Mouse (Mus musculus) adrenal gland, postnatal 10 days (tissue): ENCODE data around the gene Gm43064. TPM values are rescaled to one million over a fixed set of nuclear protein-coding genes. Genes with fewer than 3 reads are reported as not detected.
A peak's percentile ranks its signal among the peaks of the same experiment; 100 is the strongest.
"Not testable (repeated sequence)": the region's sequence is repeated elsewhere in the genome, so short reads cannot be mapped to it uniquely, and the experiment has no call there.

Source experiments
- DNase-seq: peaks from one replicate; pipeline ENCODE4 v3.0.0; 2021; ENCODE audit warnings: mixed read lengths
- total RNA-seq, 2 experiments: library from RNA; stranded (reverse); gene quantifications; 2 replicates each; pipeline ENCODE4 v1.2.3; 2021

Gene Gm43064
- total RNA-seq, 2 experiments from 2014 or later: 0.58 TPM; not detected in 1

DNA sequence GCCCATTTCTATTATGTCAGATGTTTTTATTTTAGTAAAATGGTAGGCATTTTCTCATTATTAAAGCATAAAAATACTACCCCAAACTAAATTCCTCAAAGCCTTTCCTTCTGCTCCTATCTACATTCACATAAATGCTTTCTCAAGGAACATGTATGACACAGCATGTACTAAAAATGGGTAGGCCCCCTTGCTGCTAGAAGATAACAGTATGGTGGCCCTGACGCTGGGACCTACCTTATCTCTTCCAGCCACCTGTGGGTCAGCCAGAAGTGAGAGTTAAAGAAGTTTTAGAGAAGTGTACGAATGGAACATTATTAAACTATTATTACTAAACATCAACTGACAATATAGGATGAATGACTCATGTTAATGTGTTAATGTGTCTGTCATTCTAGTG lies 9.9 kb upstream of the Gm43064 start:
- no peak for DNase-seq

DNA sequence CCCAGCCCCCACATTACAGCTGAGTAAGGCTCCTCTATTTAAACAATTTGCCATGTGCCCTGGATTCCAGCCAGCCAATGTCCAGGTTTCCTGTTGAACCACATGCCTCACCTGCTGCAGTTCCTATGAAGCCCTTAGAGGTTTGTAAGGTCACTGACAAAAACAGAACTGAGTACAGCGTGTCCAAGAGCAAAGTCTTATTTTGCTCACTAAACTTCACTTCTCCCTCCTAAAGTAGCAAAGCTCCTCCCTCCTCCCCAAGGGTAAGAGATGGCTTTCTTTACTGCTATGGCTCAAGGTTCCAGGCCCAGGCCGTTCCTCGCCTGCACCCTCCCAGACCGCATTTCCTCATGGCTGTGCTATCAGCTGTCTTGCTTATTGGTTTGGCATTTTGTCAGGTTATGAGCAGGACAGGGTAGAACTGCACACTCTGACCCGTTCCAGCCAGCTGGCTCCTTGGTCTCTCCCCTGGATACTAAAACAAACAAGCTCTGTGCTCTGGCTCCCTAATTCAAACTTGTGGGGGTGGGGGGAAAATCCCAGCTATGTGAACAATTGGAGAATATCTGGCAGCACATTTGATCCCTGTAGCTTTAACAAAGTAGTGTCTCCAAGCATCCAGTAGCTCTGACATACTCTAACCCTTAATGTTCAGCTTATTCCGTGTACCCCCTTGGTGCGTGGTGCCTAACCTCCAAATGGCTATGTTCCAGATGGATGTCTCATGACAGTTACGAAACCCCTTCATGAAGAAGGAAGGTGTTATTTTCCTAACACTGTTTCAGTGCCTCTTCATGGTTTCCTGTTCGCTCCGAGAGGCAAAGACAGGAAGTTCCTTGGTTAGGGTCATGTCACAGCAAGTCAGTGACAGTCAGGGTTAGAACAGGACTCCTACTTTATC lies 7.5 kb upstream of the Gm43064 start:
- DNase-seq: peak; percentile 79

GRCm38 (mm10) chr3:103802861-103803260 lies 6.5 kb upstream of the Gm43064 start:
- peak; percentile 21 for DNase-seq

GRCm38 (mm10) chr3:103805671-103806070 lies 3.7 kb upstream of the Gm43064 start:
- DNase-seq: no peak

- DNase-seq: no peak
Measured at GRCm38 (mm10) chr3:103809799-103810150, 402 bp downstream of the Gm43064 start.

- no peak for DNase-seq
Measured at GRCm38 (mm10) chr3:103810967-103811366, 1.6 kb downstream of the Gm43064 start.

DNA sequence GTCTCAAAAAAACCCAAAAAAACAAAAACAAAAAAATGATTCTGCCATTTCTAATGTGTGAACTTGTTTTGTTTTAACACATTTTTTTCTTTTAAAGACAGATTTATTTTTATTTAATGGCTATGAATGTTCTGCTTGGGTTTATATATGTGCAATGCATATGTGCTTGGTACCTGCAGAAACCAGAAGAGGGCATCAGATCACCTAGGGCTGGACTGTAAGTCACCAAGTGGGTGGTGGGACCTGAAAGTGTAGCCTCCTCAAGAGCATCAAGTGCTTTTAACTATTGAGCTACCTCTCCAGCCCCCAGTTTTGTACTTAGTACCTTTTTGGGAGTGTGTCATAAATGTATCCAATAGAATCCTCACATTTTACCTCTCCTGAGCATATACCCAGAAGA lies 18.2 kb downstream of the Gm43064 start:
- no peak for DNase-seq

DNA sequence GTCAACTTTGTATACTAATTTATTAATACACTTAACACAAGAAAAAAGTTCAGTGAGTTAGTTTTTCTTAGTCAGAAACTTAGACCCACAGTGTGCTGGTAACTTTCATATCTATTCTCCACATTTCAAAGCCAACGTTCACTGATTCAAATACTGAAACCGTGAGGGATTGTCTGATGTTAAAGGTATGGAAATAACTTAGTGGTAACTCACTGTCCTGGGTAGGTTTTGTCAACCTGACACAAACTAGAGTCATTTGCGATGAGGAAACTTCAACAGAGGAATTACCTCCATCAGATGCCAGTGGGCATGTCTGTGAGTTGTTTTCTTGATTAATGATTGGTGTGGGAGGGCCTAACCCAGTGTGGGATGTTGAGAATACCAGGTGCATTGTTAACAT lies 19.7 kb downstream of the Gm43064 start:
- no peak for DNase-seq

GRCm38 (mm10) chr3:103830681-103831080 lies 21.3 kb downstream of the Gm43064 start:
- not testable (repeated sequence) for DNase-seq

- no peak for DNase-seq
Measured at GRCm38 (mm10) chr3:103831146-103831545, 21.8 kb downstream of the Gm43064 start.

GRCm38 (mm10) chr3:103832426-103832825 lies 23.1 kb downstream of the Gm43064 start, which contains the start of gene Bcl2l15:
TSS of gene Bcl2l15 (plus strand) at chr3:103832601.
- DNase-seq: no peak

- DNase-seq: no peak
Measured at GRCm38 (mm10) chr3:103834001-103834400, 24.6 kb downstream of the Gm43064 start.

DNA sequence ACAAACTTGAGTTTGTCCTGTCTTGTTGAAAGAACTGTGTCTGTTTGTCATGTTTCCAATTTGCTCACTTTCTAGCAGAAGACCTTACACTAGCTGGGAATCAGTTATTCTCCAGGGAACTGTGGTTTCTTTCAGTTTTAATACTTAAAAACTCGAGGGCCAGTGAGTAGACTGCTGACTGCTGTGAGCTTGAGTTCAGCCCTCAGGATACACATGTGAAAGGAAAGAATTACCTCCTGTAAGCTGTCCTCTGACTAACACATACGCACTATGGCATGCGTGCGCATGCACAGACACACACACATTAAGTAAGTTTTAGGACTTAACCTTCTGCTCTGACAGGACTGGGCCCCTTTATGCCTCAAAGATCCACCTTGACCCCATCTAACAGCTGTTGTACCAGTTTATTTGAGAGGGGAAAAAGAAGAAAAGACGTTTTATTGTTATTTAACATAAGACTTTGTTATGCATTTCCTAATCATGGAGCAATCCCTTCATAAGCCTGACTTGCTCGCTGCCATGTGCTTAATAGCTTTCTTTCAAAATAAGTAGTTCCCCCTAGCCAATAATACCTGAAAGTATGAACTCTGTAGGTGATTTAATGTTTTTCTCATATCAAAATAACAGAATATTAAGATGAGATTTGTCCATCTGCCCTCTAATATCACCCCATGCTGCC lies 26.0 kb downstream of the Gm43064 start:
- DNase-seq: no peak

- no peak for DNase-seq
Measured at GRCm38 (mm10) chr3:103835951-103836310, 26.6 kb downstream of the Gm43064 start.

GRCm38 (mm10) chr3:103836453-103836852 lies 27.1 kb downstream of the Gm43064 start:
- no peak for DNase-seq

DNA sequence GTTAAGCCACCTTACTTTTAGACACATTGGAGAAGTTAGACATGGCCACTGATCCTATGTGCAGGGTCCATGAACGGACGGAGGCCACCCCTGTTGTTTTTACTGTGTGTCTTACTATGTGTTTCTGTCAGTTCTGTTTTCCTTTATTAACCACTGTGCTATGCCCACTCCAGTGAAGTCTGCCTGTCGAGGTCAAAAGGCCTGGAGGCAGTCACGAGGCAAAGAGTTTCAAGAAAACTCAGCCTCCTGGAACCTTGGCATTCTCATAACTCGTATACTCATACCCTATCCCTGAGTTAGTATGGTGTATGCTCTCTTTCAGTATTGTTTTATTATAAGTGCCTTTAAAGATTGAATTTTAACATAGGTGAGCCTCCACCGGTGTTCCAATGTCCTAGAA lies 30.3 kb downstream of the Gm43064 start:
- DNase-seq: no peak

- not testable (repeated sequence) for DNase-seq
Measured at GRCm38 (mm10) chr3:103840195-103840594, 30.8 kb downstream of the Gm43064 start.

DNA sequence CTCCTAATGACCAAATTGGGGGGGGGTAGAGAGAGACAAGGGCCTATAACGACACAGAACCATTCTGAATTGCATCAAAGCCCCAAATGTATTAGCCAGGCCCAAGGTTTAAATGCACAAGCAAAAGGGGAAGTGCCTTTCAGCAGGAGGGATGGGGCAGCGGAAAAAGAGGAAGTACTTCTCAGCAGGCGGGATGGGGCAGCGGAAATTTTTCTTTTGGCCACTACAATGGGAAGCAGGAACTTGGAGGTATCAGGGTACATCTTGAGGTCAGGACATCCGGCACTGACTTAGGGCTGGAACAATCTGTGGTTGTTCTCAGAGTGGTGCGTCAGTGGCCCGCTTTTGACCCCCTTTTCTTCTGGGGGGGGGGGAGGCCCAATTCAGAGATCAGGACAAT lies 31.6 kb downstream of the Gm43064 start:
- DNase-seq: not testable (repeated sequence)

DNA sequence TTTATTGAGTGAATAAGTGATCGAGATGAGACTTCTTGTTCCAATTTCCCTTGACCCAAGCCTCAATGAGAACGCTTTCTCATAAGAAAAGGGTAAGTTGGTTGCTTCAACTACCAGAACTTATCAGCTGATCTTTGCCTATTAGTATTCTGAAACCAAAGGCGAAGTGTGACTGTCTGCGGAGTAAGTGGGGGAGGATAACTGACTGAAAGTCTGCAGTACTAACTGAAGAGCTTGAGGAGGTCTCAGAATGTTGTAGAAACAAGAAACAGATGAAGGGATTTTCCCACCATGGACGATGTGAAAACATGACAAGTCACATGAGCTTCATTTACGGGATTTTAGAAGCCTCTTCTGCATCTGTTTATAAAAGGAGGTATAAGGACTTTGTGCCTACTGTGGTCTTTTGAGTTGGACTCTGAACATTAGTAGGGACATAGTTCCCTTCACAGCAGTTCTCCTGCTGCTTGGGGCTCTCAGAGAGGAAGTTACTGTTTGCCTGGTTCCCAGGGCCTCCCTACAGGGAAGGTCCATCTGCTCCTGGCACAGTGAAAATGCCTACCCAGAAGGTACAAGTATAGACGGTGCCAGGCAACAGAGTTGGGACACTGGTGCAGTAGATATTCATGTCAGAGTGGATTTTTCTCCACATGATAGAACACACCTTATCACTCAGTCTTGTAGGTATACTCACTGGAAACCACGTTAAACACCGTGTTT lies 41.4 kb downstream of the Gm43064 start:
- DNase-seq: no peak

- DNase-seq: no peak
Measured at GRCm38 (mm10) chr3:103851481-103851880, 42.1 kb downstream of the Gm43064 start.

DNA sequence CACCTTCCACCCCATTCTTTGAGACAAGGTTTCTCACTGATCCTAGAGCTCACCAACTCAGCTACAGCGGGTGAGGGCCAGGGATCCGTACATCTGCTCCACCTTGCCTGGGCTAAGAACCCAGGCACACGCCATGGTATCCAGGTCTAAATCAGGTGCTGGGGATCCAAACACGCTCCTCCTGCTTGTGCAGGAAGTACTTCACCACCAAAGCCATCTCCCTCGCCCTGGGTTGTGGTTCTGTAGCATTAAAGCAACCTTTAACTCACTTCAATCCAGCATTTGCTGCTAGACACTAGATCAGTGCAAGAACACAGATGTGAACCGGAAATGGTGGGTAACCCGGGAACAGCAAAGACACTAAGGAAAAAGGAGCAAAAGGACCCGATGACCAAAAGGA lies 42.5 kb downstream of the Gm43064 start:
- DNase-seq: no peak

GRCm38 (mm10) chr3:103852565-103853299 lies 43.4 kb downstream of the Gm43064 start:
- DNase-seq: peak; percentile 66
